Mouse (Mus musculus) intestine, embryonic 16.5 days (tissue): ENCODE results near the gene Trim32. TPM values are rescaled to one million over a fixed set of nuclear protein-coding genes. Genes with fewer than 3 reads are reported as not detected.

ENCODE experiments used
- ATAC-seq: fragments of 200-750 bp; cut with Nextera tagmentation; 2 replicates; pipeline ENCODE4 v1.8.0; 2017; ENCODE audit warnings: moderate TSS enrichment, moderate library complexity
- H3K27ac ChIP-seq: fragments of 300-500 bp; sonication (generic); 2 replicates; pipeline ENCODE4 v1.5.1; 2014; ENCODE audit warnings: mild to moderate bottlenecking, low read length
- H3K27me3 ChIP-seq: fragments of 300-500 bp; sonication (generic); replicated peaks from 2 replicates; pipeline ENCODE4 v1.6.1; 2014; ENCODE audit warnings: low read length, control low read depth, mixed read lengths; ENCODE audit not compliant: control insufficient read depth, insufficient read depth
- H3K36me3 ChIP-seq: fragments of 300-500 bp; sonication (generic); 2 replicates; pipeline ENCODE4 v1.6.1; 2014; ENCODE audit warnings: low read length, control low read depth; ENCODE audit not compliant: control insufficient read depth, insufficient read depth
- H3K4me1 ChIP-seq: fragments of 300-500 bp; sonication (generic); 2 replicates; pipeline ENCODE4 v1.6.1; 2014; ENCODE audit warnings: low read length, control low read depth, mixed read lengths; ENCODE audit not compliant: control insufficient read depth, insufficient read depth
- H3K4me2 ChIP-seq: fragments of 300-500 bp; sonication (generic); 2 replicates; pipeline ENCODE4 v1.6.1; 2014; ENCODE audit warnings: low read depth, low read length, control low read depth
- H3K4me3 ChIP-seq: fragments of 300-500 bp; sonication (generic); 2 replicates; pipeline ENCODE4 v1.5.1; 2014; ENCODE audit warnings: mild to moderate bottlenecking, low read length
- H3K9ac ChIP-seq: fragments of 300-500 bp; sonication (generic); 2 replicates; pipeline ENCODE4 v1.6.1; 2014; ENCODE audit warnings: low read depth, low read length
- H3K9me3 ChIP-seq: fragments of 300-500 bp; sonication (generic); 2 replicates; pipeline ENCODE4 v1.6.1; 2016; ENCODE audit warnings: low read length, control low read depth; ENCODE audit not compliant: control insufficient read depth
- WGBS: fragments of 180-500 bp; shearing (Covaris S2); extraction: QIAGEN DNeasy Blood & Tissue Kit; methylation state at CpG from one replicate; pipeline ENCODE4 v1.1.7; 2014; 5-methylcytosine and 5-hydroxymethylcytosine counted together
- polyA plus RNA-seq: library from polyadenylated mRNA; unstranded; fragments of >200 nt; fragmentation: Nextera tagmentation; extraction: Ambion mirVana; gene quantifications from 2 replicates; pipeline ENCODE4 v1.2.1, GENCODE M21; 2015

Trim32 gene
- polyA plus RNA-seq: 39.9 and 42.4 TPM in 2 replicates

DNA sequence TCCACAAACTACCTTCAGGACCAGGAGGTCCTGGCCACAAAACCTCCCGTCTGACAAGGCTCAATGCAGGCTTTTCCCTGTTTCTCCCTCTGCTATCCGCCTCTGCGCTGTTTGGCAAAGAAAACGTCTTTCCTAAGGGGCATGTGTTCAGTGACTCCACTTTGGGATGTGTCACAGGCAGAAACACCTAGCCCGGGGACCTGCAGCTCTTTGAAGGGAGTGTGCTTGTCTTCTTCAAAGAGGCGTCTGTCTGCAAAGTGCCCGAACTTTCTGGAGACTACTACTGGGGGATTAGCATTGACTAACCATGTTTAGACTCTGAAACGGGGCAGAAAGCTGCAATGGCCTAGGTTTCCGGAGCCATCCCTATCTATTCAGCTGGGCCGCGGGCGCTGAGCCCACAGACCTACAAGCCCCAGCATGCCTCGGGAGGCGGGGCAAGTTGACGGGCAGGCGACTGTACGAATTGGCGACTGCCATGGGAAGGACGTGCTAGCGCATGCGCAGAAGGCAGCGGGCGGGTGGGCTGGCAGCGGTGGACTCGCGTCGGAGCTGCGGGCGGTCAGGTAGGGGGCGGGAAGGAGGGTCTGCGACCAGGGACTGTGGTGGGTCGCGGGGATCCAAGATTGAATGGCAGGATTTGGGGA, at the start of gene Trim32:
TSS of gene Trim32 (plus strand) at position 483 of the 647 bp plus-strand sequence.
- H3K36me3 ChIP-seq: no peaks in the 10 kb centered on the region
- 3% methylated on average over 33 of the region's 33 CpGs for WGBS
- peak within 1 kb of the TSS; percentile 74 for H3K4me2 ChIP-seq
- no peaks in the 10 kb centered on the region for H3K27me3 ChIP-seq
- no peaks in the 10 kb centered on the region for H3K9me3 ChIP-seq
- peak; percentile 95 for ATAC-seq
- H3K4me1 ChIP-seq: peaks cover 25% of the 10 kb centered on the region
- 0 out of 2 replicates have a peak within 1 kb of the TSS, but pooled peaks have one; percentile 9 for H3K27ac ChIP-seq
- peak within 1 kb of the TSS; percentile 83 for H3K9ac ChIP-seq
- H3K4me3 ChIP-seq: peak within 1 kb of the TSS; percentile 77

DNA sequence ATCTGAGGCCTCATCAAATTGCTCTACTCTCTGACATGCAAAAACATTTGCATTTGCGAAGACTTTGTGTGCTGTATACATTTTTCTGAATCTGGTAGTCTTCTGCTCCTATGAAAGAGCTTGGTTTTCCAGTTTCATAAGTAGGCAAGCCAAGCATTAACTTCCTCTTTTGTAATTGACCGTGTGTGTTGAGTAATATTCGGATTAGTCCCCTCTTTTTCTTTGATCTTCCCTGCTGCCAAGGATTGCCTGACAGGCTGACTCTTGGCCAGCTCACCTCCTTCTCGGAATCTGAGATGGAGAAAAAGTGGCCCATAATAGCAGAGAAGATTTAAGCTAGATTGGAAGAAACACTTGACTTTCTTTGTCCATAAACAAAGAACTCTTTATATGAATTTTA, 39.3 kb upstream of the Trim32 start:
- H3K4me2 ChIP-seq: no peak overlapping the region
- no peak overlapping the region for H3K4me3 ChIP-seq
- no peaks in the 10 kb centered on the region for H3K36me3 ChIP-seq
- WGBS: 74% methylated on average over 4 of the region's 4 CpGs
- H3K4me1 ChIP-seq: no peaks in the 10 kb centered on the region
- H3K27ac ChIP-seq: no peak overlapping the region
- no peak for ATAC-seq
- H3K27me3 ChIP-seq: no peaks in the 10 kb centered on the region
- H3K9me3 ChIP-seq: no peaks in the 10 kb centered on the region
- no peak overlapping the region for H3K9ac ChIP-seq

DNA sequence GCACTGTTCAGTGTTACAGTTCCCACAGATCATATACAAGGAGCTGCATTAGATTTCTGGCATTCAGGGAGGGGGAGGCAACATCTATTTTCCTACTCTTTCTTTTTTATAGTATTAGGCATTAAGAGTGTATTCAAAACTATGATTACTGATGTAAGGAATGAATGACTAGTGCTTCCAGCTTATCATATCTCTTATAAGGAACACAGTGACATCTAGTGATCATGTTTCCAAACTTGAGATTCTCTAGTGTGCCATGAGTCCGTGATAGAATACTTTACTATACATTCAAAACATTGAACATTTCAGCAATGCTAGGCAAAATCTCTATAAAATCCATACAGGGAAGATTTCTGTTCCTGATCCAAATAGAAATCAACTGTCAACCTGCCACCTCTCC, 24.5 kb upstream of the Trim32 start:
- H3K4me2 ChIP-seq: no peak overlapping the region
- no peaks in the 10 kb centered on the region for H3K4me1 ChIP-seq
- H3K27ac ChIP-seq: no peak overlapping the region
- 65% methylated on average over 1 of the region's 1 CpGs for WGBS
- no peak overlapping the region for H3K9ac ChIP-seq
- H3K36me3 ChIP-seq: no peaks in the 10 kb centered on the region
- no peaks in the 10 kb centered on the region for H3K27me3 ChIP-seq
- H3K9me3 ChIP-seq: no peaks in the 10 kb centered on the region
- H3K4me3 ChIP-seq: no peak overlapping the region
- no peak for ATAC-seq

GRCm38 (mm10) chr4:65586947-65587346, 17.8 kb upstream of the Trim32 start:
- Histone ChIP-seq H3K9me3 (no peaks in the 10 kb centered on the region), H3K4me1 (no peaks in the 10 kb centered on the region), H3K27me3 (no peaks in the 10 kb centered on the region), H3K9ac (no peak overlapping the region), H3K36me3 (no peaks in the 10 kb centered on the region), H3K4me3 (no peak overlapping the region), H3K27ac (no peak overlapping the region), H3K4me2 (no peak overlapping the region)
- WGBS: 56% methylated on average over 5 of the region's 5 CpGs
- no peak for ATAC-seq

DNA sequence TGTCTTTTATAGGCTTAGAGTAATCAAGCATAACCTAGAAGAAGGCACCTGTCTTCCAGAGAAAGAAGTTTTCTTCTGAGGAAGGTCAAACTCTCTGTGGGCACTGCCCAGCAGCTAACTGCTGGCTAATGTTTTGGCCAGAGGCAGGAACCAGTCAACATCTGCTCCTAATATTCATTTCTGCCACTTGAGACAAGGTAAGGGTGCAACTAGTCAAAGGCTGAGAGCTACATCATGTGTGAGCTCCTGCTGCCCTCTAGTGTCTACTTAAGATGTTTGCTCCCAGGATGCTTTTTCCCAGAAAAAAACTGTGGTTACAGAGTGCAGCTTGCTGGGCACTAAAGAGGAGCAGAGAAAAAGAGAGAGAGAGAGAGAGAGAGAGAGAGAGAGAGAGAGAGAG, 15.0 kb upstream of the Trim32 start:
- no peak overlapping the region for H3K4me2 ChIP-seq

GRCm38 (mm10) chr4:65594601-65595369, 10.0 kb upstream of the Trim32 start:
- 68% methylated on average over 5 of the region's 5 CpGs for WGBS
- no peak overlapping the region for H3K27ac ChIP-seq
- no peaks in the 10 kb centered on the region for H3K36me3 ChIP-seq
- no peak overlapping the region for H3K4me2 ChIP-seq
- H3K9me3 ChIP-seq: no peaks in the 10 kb centered on the region
- H3K27me3 ChIP-seq: no peaks in the 10 kb centered on the region
- no peak overlapping the region for H3K9ac ChIP-seq
- ATAC-seq: no peak
- H3K4me3 ChIP-seq: no peak overlapping the region
- no peaks in the 10 kb centered on the region for H3K4me1 ChIP-seq

More for the DNA sequence above, 15.0 kb upstream of the Trim32 start:
- H3K36me3 ChIP-seq: no peaks in the 10 kb centered on the region
- ATAC-seq: peak; percentile 42; the same call in 1 of the 2 replicates
- H3K27me3 ChIP-seq: no peaks in the 10 kb centered on the region
- H3K4me3 ChIP-seq: no peak overlapping the region
- H3K9ac ChIP-seq: no peak overlapping the region
- no peaks in the 10 kb centered on the region for H3K9me3 ChIP-seq
- no peak overlapping the region for H3K27ac ChIP-seq
- no peaks in the 10 kb centered on the region for H3K4me1 ChIP-seq

- under 1% methylated on average over 21 of the region's 21 CpGs for WGBS
- Histone ChIP-seq H3K4me2 (peak overlapping the region; percentile 74), H3K27me3 (no peaks in the 10 kb centered on the region), H3K9ac (peak overlapping the region; percentile 83), H3K27ac (0 out of 2 replicates have a peak overlapping the region, but pooled peaks have one; percentile 9), H3K4me1 (peaks cover 28% of the 10 kb centered on the region), H3K9me3 (no peaks in the 10 kb centered on the region), H3K36me3 (no peaks in the 10 kb centered on the region), H3K4me3 (peak overlapping the region; percentile 77)
- peak; percentile 65 for ATAC-seq
Measured at GRCm38 (mm10) chr4:65605151-65605702, 441 bp downstream of the Trim32 start.

DNA sequence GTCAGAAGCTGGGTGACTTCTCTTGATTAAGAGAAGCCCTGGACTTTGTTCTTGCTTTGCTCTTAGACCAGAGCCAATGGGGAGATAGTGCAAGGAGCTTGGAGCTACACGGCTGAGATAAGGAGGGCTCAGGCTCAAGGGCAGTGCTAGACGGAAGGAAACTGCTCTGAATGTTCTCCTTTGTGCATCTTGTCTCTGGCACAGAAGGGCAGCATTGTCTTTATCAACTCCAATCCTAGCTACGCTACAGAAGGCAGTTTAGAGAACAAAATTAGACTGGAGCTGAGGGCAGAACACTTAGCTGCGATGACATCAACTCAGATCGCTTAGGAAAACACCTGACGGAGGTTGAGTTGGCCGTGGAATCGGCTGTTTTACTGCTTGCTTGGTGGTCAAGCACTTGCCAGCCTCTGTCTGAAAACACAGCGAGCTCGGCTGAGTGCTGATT, 2.4 kb downstream of the Trim32 start:
- Histone ChIP-seq H3K4me1 (peaks cover 30% of the 10 kb centered on the region), H3K9ac (no peak overlapping the region), H3K4me3 (peak overlapping the region; percentile 18), H3K9me3 (no peaks in the 10 kb centered on the region), H3K4me2 (peak overlapping the region; percentile 74), H3K27ac (peak overlapping the region; percentile 75), H3K27me3 (no peaks in the 10 kb centered on the region), H3K36me3 (no peaks in the 10 kb centered on the region)
- ATAC-seq: peak; percentile 88
- WGBS: 58% methylated on average over 10 of the region's 10 CpGs

DNA sequence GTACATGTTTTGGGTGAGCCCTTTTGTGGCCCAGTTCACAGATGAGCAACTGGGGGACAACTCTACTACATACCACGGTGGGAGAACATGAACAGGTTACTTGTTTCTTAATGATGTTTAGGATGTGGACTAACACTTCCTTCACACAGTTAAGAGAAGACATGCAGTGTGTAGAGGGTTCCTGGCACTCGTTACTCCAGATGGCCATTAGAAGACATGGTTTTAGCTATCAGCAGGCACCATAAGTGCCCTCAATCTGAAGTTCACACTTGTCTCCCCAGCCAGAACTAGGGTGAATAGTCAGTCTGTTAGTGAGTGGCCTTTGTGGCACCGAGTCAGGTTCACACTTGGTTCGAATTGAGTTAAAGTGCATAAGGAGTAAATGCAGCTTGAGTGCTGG, 3.3 kb downstream of the Trim32 start:
- peaks cover 2% of the 10 kb centered on the region; the same call in 1 of the 2 replicates for H3K36me3 ChIP-seq
- peaks cover 30% of the 10 kb centered on the region for H3K4me1 ChIP-seq
- no peak overlapping the region for H3K27ac ChIP-seq
- H3K4me2 ChIP-seq: no peak overlapping the region
- no peaks in the 10 kb centered on the region for H3K9me3 ChIP-seq
- no peak overlapping the region for H3K4me3 ChIP-seq
- H3K27me3 ChIP-seq: no peaks in the 10 kb centered on the region
- H3K9ac ChIP-seq: no peak overlapping the region
- 91% methylated on average over 4 of the region's 4 CpGs for WGBS
- ATAC-seq: no peak
